Mouse (Mus musculus): ENCODE data around the gene Baiap2l2. TPM values are rescaled to one million over a fixed set of nuclear protein-coding genes. Genes with fewer than 3 reads are reported as not detected.

Gene Baiap2l2
- polyA plus RNA-seq, 1 experiment = 0.14 TPM

DNA sequence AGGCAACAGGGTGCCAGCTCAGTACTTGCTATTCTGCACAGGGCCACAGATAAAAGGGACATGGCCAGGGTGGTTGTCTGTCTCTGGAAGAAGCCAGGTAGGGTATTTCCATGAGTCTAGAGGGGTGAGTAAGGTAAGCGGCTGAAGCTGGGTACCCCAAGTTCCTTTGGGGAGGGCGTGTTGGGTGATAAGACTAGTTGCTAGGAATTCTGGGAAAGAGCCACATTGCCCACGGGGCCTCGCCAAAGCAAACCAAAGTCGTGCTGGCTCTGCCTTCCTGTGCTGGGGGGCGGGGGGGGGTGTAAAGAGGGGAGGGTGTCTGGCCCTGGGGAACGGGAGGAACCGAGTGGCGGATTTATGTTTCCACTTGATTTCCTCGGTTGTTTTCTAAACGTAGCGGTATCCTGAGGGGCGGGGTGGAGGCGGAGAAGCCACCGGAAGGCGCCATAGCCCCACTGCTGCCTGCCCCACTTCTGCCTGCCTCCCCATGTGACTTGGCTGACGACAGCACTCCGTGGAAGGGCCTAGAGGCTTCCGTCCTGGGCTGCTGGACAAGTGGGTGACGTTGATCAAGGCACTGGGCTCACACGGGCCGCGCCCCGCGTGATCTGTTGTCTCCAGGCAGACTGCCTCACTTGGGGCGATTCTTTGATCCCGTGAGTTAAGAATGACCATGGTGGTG lies 76.4 kb downstream of the Baiap2l2 start:
- peak; percentile 60 to 61 for DNase-seq (ENCODE audit: low read depth in 1 of 2, low spot score in 2 of 2)
- 31% methylated on average over 26 of the region's 27 CpGs for WGBS
- H3K27me3 ChIP-seq (ENCODE audit: control insufficient read depth, insufficient read depth, low read length) = no peaks in the 10 kb centered on the region
- peak overlapping the region; percentile 57 for H3K4me3 ChIP-seq (ENCODE audit: extremely low read depth, insufficient read depth, insufficient read length)
- H3K27ac ChIP-seq (ENCODE audit: insufficient read depth, low read length) = peak overlapping the region; percentile 34; the same call in 1 of the 2 replicates
- no peaks in the 10 kb centered on the region for H3K4me1 ChIP-seq (ENCODE audit: control insufficient read depth, insufficient read depth, insufficient read length)
- no peak for TF ChIP-seq POLR2A (IDR thresholded peaks at IDR 0.05; ENCODE audit: low read depth, low read length)
- no peak for TF ChIP-seq CTCF (IDR thresholded peaks at IDR 0.05; ENCODE audit: extremely low read depth, insufficient read depth, insufficient read length, insufficient replicate concordance)
- no peaks in the 10 kb centered on the region for H3K36me3 ChIP-seq (ENCODE audit: control insufficient read depth, insufficient read depth, low read length)

DNA sequence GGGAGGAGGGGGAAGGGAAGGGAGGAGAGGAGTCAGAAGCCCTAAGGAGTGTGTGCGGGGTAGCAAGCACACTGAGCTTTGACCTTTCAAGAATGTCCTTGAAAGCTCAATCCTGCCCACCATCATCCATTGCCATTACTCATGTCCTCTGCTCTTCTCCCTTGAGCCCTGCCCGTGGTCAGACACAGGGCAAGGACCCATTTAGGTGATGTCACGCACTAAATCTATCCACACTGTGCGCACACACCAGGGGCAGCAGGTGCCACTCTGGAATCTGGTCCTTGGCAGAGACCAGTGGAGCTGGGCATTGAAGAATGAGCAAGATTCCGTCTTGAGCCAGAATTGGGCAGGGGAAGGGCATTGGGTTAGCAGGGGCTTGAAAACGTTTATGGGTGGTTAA lies 77.1 kb downstream of the Baiap2l2 start:
- H3K4me3 ChIP-seq (ENCODE audit: extremely low read depth, insufficient read depth, insufficient read length) = no peak overlapping the region
- H3K27ac ChIP-seq (ENCODE audit: insufficient read depth, low read length) = no peak overlapping the region
- H3K36me3 ChIP-seq (ENCODE audit: control insufficient read depth, insufficient read depth, low read length) = no peaks in the 10 kb centered on the region
- DNase-seq (ENCODE audit: low read depth in 1 of 2, low spot score in 2 of 2) = no peak
- H3K27me3 ChIP-seq (ENCODE audit: control insufficient read depth, insufficient read depth, low read length) = no peaks in the 10 kb centered on the region
- no peaks in the 10 kb centered on the region for H3K4me1 ChIP-seq (ENCODE audit: control insufficient read depth, insufficient read depth, insufficient read length)
- TF ChIP-seq POLR2A (IDR thresholded peaks at IDR 0.05; ENCODE audit: low read depth, low read length) (no peak), CTCF (IDR thresholded peaks at IDR 0.05; ENCODE audit: extremely low read depth, insufficient read depth, insufficient read length, insufficient replicate concordance) (no peak)
- 75% methylated on average over 6 of the region's 6 CpGs for WGBS

Other genes starting within 250 kb of the Baiap2l2 start
- 0.39 and 1.0 TPM in 2 replicates for gene Galr3, start 243.7 kb downstream of the Baiap2l2 start, polyA plus RNA-seq (2012; rRNA removed)
- gene Ankrd54, start 222.6 kb downstream of the Baiap2l2 start, polyA plus RNA-seq (2012; rRNA removed) = 57.3 and 78.9 TPM in 2 replicates
- gene Eif3l, start 210.4 kb downstream of the Baiap2l2 start, polyA plus RNA-seq (2012; rRNA removed) = 85.7 and 97.2 TPM in 2 replicates
- 20.0 and 24.9 TPM in 2 replicates for gene Micall1, start 176.6 kb downstream of the Baiap2l2 start, polyA plus RNA-seq (2012; rRNA removed)
- gene Polr2f, start 144.5 kb downstream of the Baiap2l2 start, polyA plus RNA-seq (2012; rRNA removed) = 20.3 and 25.4 TPM in 2 replicates
- 0.53 and 0.83 TPM in 2 replicates for gene 1700088E04Rik, start 144.3 kb downstream of the Baiap2l2 start, polyA plus RNA-seq (2012; rRNA removed)
- 0.75 and 2.0 TPM in 2 replicates for gene Sox10, start 120.3 kb downstream of the Baiap2l2 start, polyA plus RNA-seq (2012; rRNA removed)
- 13.7 and 15.4 TPM in 2 replicates for gene Pick1, start 56.4 kb downstream of the Baiap2l2 start, polyA plus RNA-seq (2012; rRNA removed)
- gene Gm49486, start 56.1 kb downstream of the Baiap2l2 start, polyA plus RNA-seq (2012; rRNA removed) = not detected in 2 replicates
- not detected in 2 replicates for gene Slc16a8, start 30.8 kb downstream of the Baiap2l2 start, polyA plus RNA-seq (2012; rRNA removed)
- 15.1 and 19.3 TPM in 2 replicates for gene Pla2g6, start 42.9 kb upstream of the Baiap2l2 start, polyA plus RNA-seq (2012; rRNA removed)
- gene Maff, start 61.1 kb upstream of the Baiap2l2 start, polyA plus RNA-seq (2012; rRNA removed) = 2.0 and 2.6 TPM in 2 replicates
- gene Tmem184b, start 118.0 kb upstream of the Baiap2l2 start, polyA plus RNA-seq (2012; rRNA removed) = 89.7 and 113 TPM in 2 replicates
- gene Csnk1e, start 170.0 kb upstream of the Baiap2l2 start, polyA plus RNA-seq (2012; rRNA removed) = 26.3 and 31.3 TPM in 2 replicates
- gene Kcnj4, start 219.7 kb upstream of the Baiap2l2 start, polyA plus RNA-seq (2012; rRNA removed) = not detected in 2 replicates
- 1.8 and 2.3 TPM in 2 replicates for gene Kdelr3, start 230.9 kb upstream of the Baiap2l2 start, polyA plus RNA-seq (2012; rRNA removed)